Mouse (Mus musculus): Measurements from ENCODE around the gene Gga2.

DNA sequence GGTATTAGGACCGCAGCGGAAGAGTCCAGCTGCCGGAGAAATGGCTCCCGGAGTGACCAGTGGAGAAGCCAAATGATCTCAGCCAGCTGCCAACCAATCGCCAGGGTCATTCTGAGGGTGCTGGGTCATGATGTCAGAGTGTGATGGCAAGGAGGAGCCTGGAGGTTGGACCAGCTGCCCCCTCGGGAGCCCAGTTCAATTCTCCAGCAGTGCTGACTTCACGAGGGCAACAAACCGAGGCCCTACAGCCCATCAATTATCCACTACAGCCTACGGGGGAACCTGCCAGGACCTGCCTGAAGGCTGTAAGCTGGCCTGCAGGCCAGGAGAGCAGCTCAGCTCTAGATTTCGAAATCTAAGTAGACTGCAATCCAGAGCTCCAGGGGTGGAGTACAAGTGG, 5.3 kb downstream of the Gga2 start:
- no peak for TF ChIP-seq CTCF (IDR thresholded peaks at IDR 0.05; ENCODE audit: low read depth, low read length)
- no peak for TF ChIP-seq GATA1 (IDR thresholded peaks at IDR 0.05; ENCODE audit: borderline replicate concordance, low read length)
